ENCODE assay signal across 22 mouse cellular contexts in the genomic region with DNA sequence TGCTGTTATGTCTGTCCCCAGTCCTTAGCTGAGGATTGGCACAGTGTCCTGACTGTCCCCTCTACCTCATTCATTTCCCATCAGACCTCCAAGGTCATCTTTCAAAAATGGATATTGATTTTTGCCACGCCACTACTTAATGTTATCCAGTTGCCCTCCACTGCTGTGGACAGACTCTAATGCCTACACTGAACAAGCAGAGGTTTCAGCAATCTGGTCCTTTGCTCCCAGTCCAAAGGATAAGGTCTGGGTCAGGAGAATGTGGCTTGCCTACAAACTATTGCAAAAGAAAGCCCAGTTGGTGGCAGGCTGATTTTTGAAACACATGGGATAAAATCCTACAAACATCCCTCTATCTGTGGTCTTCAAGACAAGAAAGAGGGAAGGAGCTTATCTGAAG.
"Had no signal": no experiment of that assay in that cellular context is flagged by ENCODE, and none has a peak within 500 bp of the region (broad histone marks: within the 10 kb centered on the region; RNA-seq: fewer than 3 reads in every experiment).

No protein-coding gene starts in this region.

- H3K36me3 ChIP-seq: heart, embryonic 10.5 days; heart, embryonic 12.5 days; hindbrain, embryonic 10.5 days; hindbrain, embryonic 12.5 days; intestine, embryonic 15.5 days; limb, embryonic 10.5 days; limb, embryonic 12.5 days had no signal

- DNase-seq: gastrocnemius, postnatal 14 days; heart, adult 18-20 months; heart, postnatal 10 days; heart, postnatal 4 days; kidney, adult 18-20 months; kidney, adult 8-10 months; kidney, postnatal 10 days; kidney, postnatal 25 days; kidney, postnatal 4 days had no signal

- ATAC-seq: hindbrain, embryonic 16.5 days; inflammation-experienced regulatory T-cells, adult 6 months; intestine, embryonic 15.5 days; intestine, postnatal 0 days had no signal

- H3K27me3 ChIP-seq: heart, embryonic 12.5 days; hindbrain, embryonic 12.5 days; intestine, embryonic 15.5 days; limb, embryonic 12.5 days had no signal

- H3K4me2 ChIP-seq: heart, embryonic 12.5 days; hindbrain, embryonic 12.5 days; hindbrain, embryonic 14.5 days; intestine, embryonic 15.5 days; limb, embryonic 12.5 days had no signal

- H3K4me1 ChIP-seq: heart, embryonic 10.5 days; heart, embryonic 12.5 days; hindbrain, embryonic 10.5 days; hindbrain, embryonic 12.5 days; intestine, embryonic 15.5 days had no signal

- H3K4me3 ChIP-seq: heart, embryonic 10.5 days; heart, embryonic 12.5 days; hindbrain, embryonic 10.5 days; hindbrain, embryonic 12.5 days; intestine, embryonic 15.5 days; layer of hippocampus, adult 2 months; left cerebral cortex, adult 2 months; limb, embryonic 10.5 days; limb, embryonic 12.5 days had no signal

- H3K9me3 ChIP-seq: heart, embryonic 10.5 days; hindbrain, embryonic 10.5 days; hindbrain, embryonic 12.5 days; intestine, embryonic 15.5 days; limb, embryonic 10.5 days; limb, embryonic 12.5 days had no signal

- H3K9ac ChIP-seq: heart, embryonic 12.5 days; hindbrain, embryonic 12.5 days; hindbrain, embryonic 14.5 days; intestine, embryonic 15.5 days; limb, embryonic 12.5 days had no signal

- H3K27ac ChIP-seq: heart, embryonic 10.5 days; hindbrain, embryonic 10.5 days; hindbrain, embryonic 12.5 days; hindbrain, embryonic 14.5 days; intestine, embryonic 15.5 days; layer of hippocampus, adult 2 months; left cerebral cortex, adult 2 months; limb, embryonic 10.5 days; limb, embryonic 12.5 days had no signal
